Mouse (Mus musculus): ENCODE measurements around the gene Gpr34. TPM values are rescaled to one million over a fixed set of nuclear protein-coding genes. Genes with fewer than 3 reads are reported as not detected.

Gpr34 gene
- polyA plus RNA-seq (2021; fragmentation: Nextera tagmentation), result 21.3 and 23.7 TPM in 2 replicates
- long read RNA-seq, experiment 1, transcript Gpr34-202 (3 exons, 1,898 nt), result major isoform, 33 of 46 reads
- long read RNA-seq, experiment 1, partial matches to known transcripts, result 1 of 46 reads
- long read RNA-seq, experiment 1, other reads (novel, unspliced or antisense), result 9 of 46 reads
- long read RNA-seq, experiment 2, transcript Gpr34-201 (4 exons, 2,088 nt), result minor isoform, 10 of 67 reads
- long read RNA-seq, experiment 2, transcript Gpr34-202 (3 exons, 1,898 nt), result major isoform, 44 of 67 reads
- long read RNA-seq, experiment 2, partial matches to known transcripts, result 8 of 67 reads
- long read RNA-seq, experiment 2, other reads (novel, unspliced or antisense), result 5 of 67 reads

GRCm38 (mm10) chrX:13631599-13632283 is at the start of gene Gpr34:
Gene Gpr34, plus strand, starts transcription at chrX:13632089.

GRCm38 (mm10) chrX:13661063-13661462 is 29.2 kb downstream of the Gpr34 start, which contains the start of gene Gpr82:
Gene Gpr82, plus strand, starts transcription at chrX:13661363.

Small RNA genes within 50 kb of the gene (microRNA-seq; reads per million reads assigned to microRNA genes)
- gene Gm25246, result not detected

Other genes with a start within 250 kb of the Gpr34 start
- gene Nyx, start 166.0 kb upstream of the Gpr34 start, polyA plus RNA-seq (2021; fragmentation: Nextera tagmentation), result 0.05 and 0.08 TPM in 2 replicates
- 0.10 TPM in 2 replicates for gene Gpr82, start 29.3 kb downstream of the Gpr34 start, polyA plus RNA-seq (2021; fragmentation: Nextera tagmentation)
- 15.6 and 37.1 TPM in 2 replicates for gene Cask, start 219.3 kb downstream of the Gpr34 start, polyA plus RNA-seq (2021; fragmentation: Nextera tagmentation)